Mouse (Mus musculus) spleen, adult 2 months (tissue): Measurements from ENCODE around the gene Hsd17b6.

Source experiments
- CTCF ChIP-seq: fragments of 200-500 bp; IDR thresholded peaks from 2 replicates; pipeline ENCODE4 v1.5.1; 2011; ENCODE audit warnings: mild to moderate bottlenecking, inconsistent platforms; ENCODE audit not compliant: insufficient read depth, insufficient read length, insufficient replicate concordance; ENCODE audit errors: extremely low read depth
- POLR2A ChIP-seq: fragments of 200-500 bp; IDR thresholded peaks from 2 replicates; pipeline ENCODE4 v1.6.1; 2011; ENCODE audit warnings: low read depth, low read length, inconsistent platforms

GRCm38 (mm10) chr10:127962451-127962850, 45.0 kb downstream of the Hsd17b6 start:
- TF ChIP-seq POLR2A: no peak
- no peak for TF ChIP-seq CTCF
